Mouse (Mus musculus) kidney, postnatal 0 days (tissue): ENCODE results near the gene Gpam. TPM values are rescaled to one million over a fixed set of nuclear protein-coding genes. Genes with fewer than 3 reads are reported as not detected.

Experiments used
- ATAC-seq: fragments of 200-750 bp; cut with Nextera tagmentation; replicated peaks from 2 replicates; pipeline ENCODE4 v1.8.0; 2017; ENCODE audit warnings: low read depth, moderate number of reproducible peaks, moderate TSS enrichment, moderate library complexity; ENCODE audit not compliant: low FRiP score
- DNase-seq: peaks from one replicate; pipeline ENCODE4 v3.0.0-alpha.2; 2016; ENCODE audit warnings: low spot score
- H3K27ac ChIP-seq: fragments of 300-500 bp; sonication (generic); 2 replicates; pipeline ENCODE4 v1.5.1; 2014; ENCODE audit warnings: mild to moderate bottlenecking
- H3K27me3 ChIP-seq: fragments of 300-500 bp; sonication (generic); 2 replicates; pipeline ENCODE4 v1.6.1; 2014; ENCODE audit warnings: low read length, mixed read lengths; ENCODE audit not compliant: insufficient read depth
- H3K36me3 ChIP-seq: fragments of 300-500 bp; sonication (generic); 2 replicates; pipeline ENCODE4 v1.6.1; 2014; ENCODE audit warnings: low read length, mixed read lengths; ENCODE audit not compliant: insufficient read depth
- H3K4me1 ChIP-seq: fragments of 300-500 bp; sonication (generic); replicated peaks from 2 replicates; pipeline ENCODE4 v1.6.1; 2014; ENCODE audit warnings: antibody characterized with exemption, low read length, mixed read lengths; ENCODE audit not compliant: insufficient read depth
- H3K4me2 ChIP-seq: fragments of 300-500 bp; sonication (generic); 2 replicates; pipeline ENCODE4 v1.6.1; 2014; ENCODE audit warnings: mild to moderate bottlenecking, low read length, moderate library complexity, mixed read lengths
- H3K4me3 ChIP-seq: fragments of 300-500 bp; sonication (generic); replicated peaks from 2 replicates; pipeline ENCODE4 v1.5.1; 2014; ENCODE audit warnings: low read depth, low read length
- H3K9ac ChIP-seq: fragments of 300-500 bp; sonication (generic); 2 replicates; pipeline ENCODE4 v1.6.1; 2014; ENCODE audit warnings: low read depth, low read length
- H3K9me3 ChIP-seq: fragments of 300-500 bp; sonication (generic); replicated peaks from 2 replicates; pipeline ENCODE4 v1.6.1; 2016; ENCODE audit warnings: low read length, inconsistent platforms, mixed read lengths
- CTCF ChIP-seq: IDR thresholded peaks from 2 replicates; pipeline ENCODE4 v1.5.1; 2016; ENCODE audit warnings: antibody characterized with exemption, low read depth, mild to moderate bottlenecking, moderate library complexity
- WGBS: fragments of 180-500 bp; shearing (Covaris S2); extraction: QIAGEN DNeasy Blood & Tissue Kit; methylation state at CpG from one replicate; pipeline ENCODE4 v1.1.7; 2014; 5-methylcytosine and 5-hydroxymethylcytosine counted together
- polyA plus RNA-seq: library from polyadenylated mRNA; unstranded; fragments of >200 nt; fragmentation: Nextera tagmentation; extraction: Ambion mirVana; gene quantifications from 2 replicates; pipeline ENCODE4 v1.2.1, GENCODE M21; 2015

Gene Gpam
- polyA plus RNA-seq, 1 experiment from 2014 or later = 17.3 TPM

GRCm38 (mm10) chr19:55061951-55062350 lies 65.1 kb downstream of the Gpam start:
- Histone ChIP-seq H3K4me1 (no peaks in the 10 kb centered on the region), H3K36me3 (0 out of 2 replicates have a peak, but pooled peaks cover 5% of the 10 kb centered on the region), H3K27ac (no peak overlapping the region), H3K9ac (no peak overlapping the region), H3K9me3 (0 out of 2 replicates have a peak, but pooled peaks cover 10% of the 10 kb centered on the region), H3K4me2 (no peak overlapping the region), H3K27me3 (no peaks in the 10 kb centered on the region), H3K4me3 (no peak overlapping the region)
- peak; percentile 84 for TF ChIP-seq CTCF
- peak; percentile 83 for DNase-seq
- WGBS = 46% methylated on average over 3 of the region's 5 CpGs
- no peak for ATAC-seq

- no peaks in the 10 kb centered on the region for H3K27me3 ChIP-seq
- H3K4me3 ChIP-seq = peak overlapping the region; percentile 18; the same call in 1 of the 2 replicates
- 0 out of 2 replicates have a peak, but pooled peaks cover 10% of the 10 kb centered on the region for H3K9me3 ChIP-seq
- TF ChIP-seq CTCF = no peak
- DNase-seq (peak; percentile 8), ATAC-seq (no peak)
- peak overlapping the region; percentile 64 for H3K4me2 ChIP-seq
- H3K27ac ChIP-seq = no peak overlapping the region
- H3K9ac ChIP-seq = no peak overlapping the region
- no peaks in the 10 kb centered on the region for H3K4me1 ChIP-seq
- WGBS = 6% methylated on average over 14 of the region's 14 CpGs
- 0 out of 2 replicates have a peak, but pooled peaks cover 5% of the 10 kb centered on the region for H3K36me3 ChIP-seq
Observed at GRCm38 (mm10) chr19:55061447-55061901, 65.6 kb downstream of the Gpam start.

- DNase-seq (peak; percentile 85), ATAC-seq (peak; percentile 60)
- Histone ChIP-seq H3K4me2 (peak overlapping the region; percentile 64), H3K9me3 (0 out of 2 replicates have a peak, but pooled peaks cover 10% of the 10 kb centered on the region), H3K9ac (no peak overlapping the region), H3K27ac (no peak overlapping the region), H3K4me3 (peak overlapping the region; percentile 18; the same call in 1 of the 2 replicates), H3K27me3 (no peaks in the 10 kb centered on the region), H3K36me3 (0 out of 2 replicates have a peak, but pooled peaks cover 3% of the 10 kb centered on the region), H3K4me1 (no peaks in the 10 kb centered on the region)
- TF ChIP-seq CTCF = peak; percentile 98
- 5% methylated on average over 7 of the region's 7 CpGs for WGBS
Observed at GRCm38 (mm10) chr19:55060964-55061363, 66.1 kb downstream of the Gpam start.

DNA sequence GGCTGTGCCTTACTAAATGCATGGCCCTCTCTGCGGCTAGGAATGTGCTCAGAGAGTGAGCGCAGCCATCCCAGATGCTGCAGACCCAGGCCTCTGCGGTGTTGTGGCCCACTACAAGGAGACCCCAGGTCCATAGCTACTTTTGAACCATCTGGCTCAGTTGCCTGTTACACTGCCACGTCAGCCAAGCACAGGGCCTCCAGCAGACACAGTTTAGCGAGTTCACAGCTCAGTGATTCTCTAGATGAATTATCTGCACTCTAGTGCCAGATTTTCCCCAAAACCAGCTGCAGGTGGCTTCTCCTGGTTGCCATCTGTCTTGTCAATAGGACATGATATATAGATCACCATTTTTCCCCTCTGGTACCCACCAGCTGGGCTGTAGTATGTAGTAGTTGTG lies 69.6 kb downstream of the Gpam start:
- no peak overlapping the region for H3K4me3 ChIP-seq
- 73% methylated on average over 5 of the region's 5 CpGs for WGBS
- no peaks in the 10 kb centered on the region for H3K27me3 ChIP-seq
- DNase-seq (no peak), ATAC-seq (no peak)
- H3K9me3 ChIP-seq = 0 out of 2 replicates have a peak, but pooled peaks cover 10% of the 10 kb centered on the region
- no peak overlapping the region for H3K9ac ChIP-seq
- no peaks in the 10 kb centered on the region for H3K36me3 ChIP-seq
- H3K4me2 ChIP-seq = no peak overlapping the region
- no peaks in the 10 kb centered on the region for H3K4me1 ChIP-seq
- TF ChIP-seq CTCF = no peak
- no peak overlapping the region for H3K27ac ChIP-seq

DNA sequence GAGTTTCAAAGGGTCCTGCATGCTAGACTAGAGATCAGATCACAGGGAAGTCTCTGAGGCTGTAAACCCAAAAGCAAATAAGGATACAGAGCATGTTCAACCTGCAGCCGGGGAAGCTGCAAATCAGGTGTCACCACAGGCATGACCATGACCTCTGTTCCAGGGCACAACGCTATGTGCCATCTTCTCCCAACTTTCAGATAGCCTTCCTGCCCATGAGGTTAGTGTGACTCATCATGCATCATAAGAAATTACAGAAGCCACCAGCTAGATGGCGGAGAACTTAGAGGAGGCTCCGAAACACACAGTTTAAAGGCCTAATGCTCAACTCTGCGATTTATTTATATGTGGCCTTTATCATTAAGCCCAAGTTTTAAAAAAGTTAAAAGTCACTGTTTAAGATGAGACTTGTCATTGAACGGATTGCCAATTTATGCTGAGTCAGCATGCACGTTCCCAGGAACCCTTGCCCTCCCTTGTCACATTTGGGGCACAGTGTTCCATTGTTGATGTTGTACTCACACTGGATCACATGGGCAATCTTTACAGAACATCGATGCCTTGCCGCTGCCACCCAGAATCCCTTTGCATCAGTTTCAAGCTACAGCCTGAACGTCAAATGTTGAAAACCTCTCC lies 71.3 kb downstream of the Gpam start:
- no peak for DNase-seq
- H3K4me3 ChIP-seq = no peak overlapping the region
- H3K9ac ChIP-seq = no peak overlapping the region
- no peaks in the 10 kb centered on the region for H3K36me3 ChIP-seq
- no peak overlapping the region for H3K27ac ChIP-seq
- WGBS = 89% methylated on average over 10 of the region's 10 CpGs
- H3K9me3 ChIP-seq = 0 out of 2 replicates have a peak, but pooled peaks cover 10% of the 10 kb centered on the region
- TF ChIP-seq CTCF = no peak
- no peak for ATAC-seq
- no peak overlapping the region for H3K4me2 ChIP-seq
- no peaks in the 10 kb centered on the region for H3K4me1 ChIP-seq
- H3K27me3 ChIP-seq = no peaks in the 10 kb centered on the region

GRCm38 (mm10) chr19:55053163-55053562 lies 73.9 kb downstream of the Gpam start:
- DNase-seq = no peak
- Histone ChIP-seq H3K27ac (no peak overlapping the region), H3K36me3 (no peaks in the 10 kb centered on the region), H3K27me3 (no peaks in the 10 kb centered on the region), H3K4me2 (no peak overlapping the region), H3K9me3 (no peaks in the 10 kb centered on the region), H3K4me1 (no peaks in the 10 kb centered on the region), H3K9ac (no peak overlapping the region), H3K4me3 (no peak overlapping the region)
- 77% methylated on average over 4 of the region's 4 CpGs for WGBS
- no peak for TF ChIP-seq CTCF
- no peak for ATAC-seq
